Mouse (Mus musculus): ENCODE data around the gene Tprkb.
"Not testable (repeated sequence)": the region's sequence is repeated elsewhere in the genome, so short reads cannot be mapped to it uniquely, and the experiment has no call there.

DNA sequence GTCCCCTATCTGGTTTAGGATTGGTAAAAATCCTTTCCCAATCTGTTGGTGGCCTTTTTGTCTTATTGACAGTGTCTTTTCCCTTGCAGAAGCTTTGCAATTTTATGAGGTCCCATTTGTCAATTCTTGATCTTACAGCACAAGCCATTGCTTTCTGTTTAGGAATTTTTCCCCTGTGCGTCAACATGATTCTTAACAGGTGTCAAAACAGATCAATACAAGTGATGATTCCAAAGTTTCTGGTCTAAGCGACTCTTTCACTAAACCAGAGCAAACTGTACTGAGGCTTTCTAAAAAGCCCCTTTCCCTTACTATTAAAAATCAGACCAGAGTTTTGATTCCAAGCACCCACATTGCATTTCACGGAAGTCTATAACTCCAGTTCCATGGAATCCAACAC is 6.7 kb downstream of the Tprkb start:
- not testable (repeated sequence) for TF ChIP-seq POLR2A (IDR thresholded peaks at IDR 0.05; ENCODE audit: borderline replicate concordance, low read depth, low read length); CTCF (IDR thresholded peaks at IDR 0.05; ENCODE audit: low read depth, low read length)
